Mouse (Mus musculus) forebrain, embryonic 11.5 days (tissue): ENCODE results near the gene Samd1. TPM values are rescaled to one million over a fixed set of nuclear protein-coding genes. Genes with fewer than 3 reads are reported as not detected.

ENCODE experiments used
- ATAC-seq: fragments of 200-750 bp; cut with Nextera tagmentation; replicated peaks from 2 replicates; pipeline ENCODE4 v1.8.0; 2017; ENCODE audit warnings: moderate TSS enrichment; ENCODE audit not compliant: low FRiP score
- DNase-seq: peaks from one replicate; pipeline ENCODE4 v3.0.0-alpha.2; 2017; ENCODE audit warnings: low spot score
- H3K27ac ChIP-seq: fragments of 300-500 bp; sonication (generic); 2 replicates; pipeline ENCODE4 v1.5.1; 2014; ENCODE audit warnings: low read depth, low read length
- H3K27me3 ChIP-seq: fragments of 300-500 bp; sonication (generic); 2 replicates; pipeline ENCODE4 v1.6.1; 2014; ENCODE audit warnings: mild to moderate bottlenecking, low read length, mixed read lengths; ENCODE audit not compliant: control insufficient read depth, insufficient read depth
- H3K36me3 ChIP-seq: fragments of 300-500 bp; sonication (generic); 2 replicates; pipeline ENCODE4 v1.6.1; 2014; ENCODE audit warnings: mild to moderate bottlenecking, low read length, moderate library complexity, mixed read lengths; ENCODE audit not compliant: control insufficient read depth, insufficient read depth
- H3K4me1 ChIP-seq: fragments of 300-500 bp; sonication (generic); replicated peaks from 2 replicates; pipeline ENCODE4 v1.6.1; 2014; ENCODE audit warnings: low read length, mixed read lengths; ENCODE audit not compliant: control insufficient read depth, insufficient read depth
- H3K4me2 ChIP-seq: fragments of 300-500 bp; sonication (generic); 2 replicates; pipeline ENCODE4 v1.6.1; 2014; ENCODE audit warnings: low read depth, mild to moderate bottlenecking, low read length, moderate library complexity, mixed read lengths; ENCODE audit not compliant: severe bottlenecking
- H3K4me3 ChIP-seq: fragments of 300-500 bp; sonication (generic); 2 replicates; pipeline ENCODE4 v1.5.1; 2014; ENCODE audit warnings: low read depth, low read length
- H3K9ac ChIP-seq: fragments of 300-500 bp; sonication (generic); 2 replicates; pipeline ENCODE4 v1.6.1; 2014; ENCODE audit warnings: low read length
- H3K9me3 ChIP-seq: fragments of 300-500 bp; sonication (generic); 2 replicates; pipeline ENCODE4 v1.6.1; 2016; ENCODE audit warnings: low read length, mixed read lengths; ENCODE audit not compliant: control insufficient read depth
- whole genome bisulfite sequencing: fragments of 180-500 bp; shearing (Covaris S2); extraction: QIAGEN DNeasy Blood & Tissue Kit; methylation state at CpG from one replicate; pipeline ENCODE4 v1.1.7; 2014; 5-methylcytosine and 5-hydroxymethylcytosine counted together
- polyA plus RNA-seq: library from polyadenylated mRNA; unstranded; fragments of >200 nt; fragmentation: Nextera tagmentation; extraction: Ambion mirVana; gene quantifications from 2 replicates; pipeline ENCODE4 v1.2.1, GENCODE M21; 2014

Samd1 gene
- polyA plus RNA-seq, result 12.3 and 16.8 TPM in 2 replicates

DNA sequence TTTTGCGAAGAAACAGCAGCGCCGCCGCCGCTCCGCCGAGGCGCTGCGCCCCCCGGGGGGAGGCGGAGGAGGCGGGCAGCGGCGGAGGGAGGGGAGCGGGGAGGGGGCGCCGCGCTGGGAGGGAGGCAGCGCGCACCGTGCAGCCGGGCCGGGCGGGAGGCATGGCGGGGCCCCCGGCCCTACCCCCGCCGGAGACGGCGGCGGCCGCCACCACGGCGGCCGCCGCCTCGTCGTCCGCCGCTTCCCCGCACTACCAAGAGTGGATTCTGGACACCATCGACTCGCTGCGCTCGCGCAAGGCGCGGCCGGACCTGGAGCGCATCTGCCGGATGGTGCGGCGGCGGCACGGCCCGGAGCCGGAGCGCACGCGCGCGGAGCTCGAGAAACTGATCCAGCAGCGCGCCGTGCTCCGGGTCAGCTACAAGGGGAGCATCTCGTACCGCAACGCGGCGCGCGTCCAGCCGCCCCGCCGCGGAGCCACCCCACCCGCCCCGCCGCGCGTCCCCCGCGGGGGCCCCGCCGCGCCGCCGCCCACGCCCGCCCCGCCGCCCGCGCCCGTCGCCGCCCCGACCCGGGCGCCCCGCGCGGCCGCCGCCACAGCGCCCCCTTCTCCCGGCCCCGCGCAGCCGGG lies at the start of gene Samd1:
Samd1 (plus strand) TSS at position 162 of the 631 bp plus-strand sequence.
- ATAC-seq, result peak; percentile 8; the same call in 1 of the 2 replicates
- Histone ChIP-seq H3K9ac (peak within 1 kb of the TSS; percentile 90), H3K4me3 (peak within 1 kb of the TSS; percentile 66), H3K9me3 (no peaks in the 10 kb centered on the region), H3K27me3 (peaks cover 24% of the 10 kb centered on the region), H3K36me3 (no peaks in the 10 kb centered on the region; the same call in 1 of the 2 replicates), H3K27ac (peak within 1 kb of the TSS; percentile 95), H3K4me2 (peak within 1 kb of the TSS; percentile 77), H3K4me1 (peaks cover 17% of the 10 kb centered on the region)
- under 1% methylated on average over 42 of the region's 112 CpGs for WGBS
- peak; percentile 83 for DNase-seq

- DNase-seq (no peak), ATAC-seq (no peak)
- no peaks in the 10 kb centered on the region; the same call in 1 of the 2 replicates for H3K36me3 ChIP-seq
- H3K9ac ChIP-seq, result peak overlapping the region; percentile 51
- H3K4me2 ChIP-seq, result peak overlapping the region; percentile 52
- H3K27ac ChIP-seq, result no peak overlapping the region
- peaks cover 6% of the 10 kb centered on the region; the same call in 1 of the 2 replicates for H3K4me1 ChIP-seq
- no peaks in the 10 kb centered on the region for H3K27me3 ChIP-seq
- peak overlapping the region; percentile 72 for H3K4me3 ChIP-seq
- no peaks in the 10 kb centered on the region for H3K9me3 ChIP-seq
- WGBS, result 1% methylated on average over 14 of the region's 14 CpGs
These were observed 42.7 kb upstream of the Samd1 start for GRCm38 (mm10) chr8:83954749-83955105.

- ATAC-seq (peak; percentile 99), DNase-seq (peak; percentile 100)
- Histone ChIP-seq H3K4me2 (peak within 1 kb of the TSS; percentile 84), H3K4me3 (peak within 1 kb of the TSS; percentile 72), H3K36me3 (no peaks in the 10 kb centered on the region; the same call in 1 of the 2 replicates), H3K27me3 (no peaks in the 10 kb centered on the region), H3K4me1 (peaks cover 6% of the 10 kb centered on the region; the same call in 1 of the 2 replicates), H3K9me3 (no peaks in the 10 kb centered on the region), H3K27ac (no peak within 1 kb of the TSS), H3K9ac (peak within 1 kb of the TSS; percentile 74)
- WGBS, result under 1% methylated on average over 75 of the region's 75 CpGs
These were observed 42.1 kb upstream of the Samd1 start, which contains the start of the genes Gm10644 and Asf1b for GRCm38 (mm10) chr8:83955106-83955957. TSS of gene Gm10644 (minus strand) at chr8:83955205. TSS of gene Asf1b (plus strand) at chr8:83955507.

- Histone ChIP-seq H3K4me1 (peaks cover 6% of the 10 kb centered on the region; the same call in 1 of the 2 replicates), H3K9ac (peak overlapping the region; percentile 74), H3K27ac (no peak overlapping the region), H3K4me2 (peak overlapping the region; percentile 84), H3K9me3 (no peaks in the 10 kb centered on the region), H3K27me3 (no peaks in the 10 kb centered on the region), H3K4me3 (peak overlapping the region; percentile 72), H3K36me3 (no peaks in the 10 kb centered on the region; the same call in 1 of the 2 replicates)
- no peak for ATAC-seq
- WGBS, result 3% methylated on average over 15 of the region's 15 CpGs
- DNase-seq, result no peak
These were observed 41.6 kb upstream of the Samd1 start for GRCm38 (mm10) chr8:83955958-83956218.

DNA sequence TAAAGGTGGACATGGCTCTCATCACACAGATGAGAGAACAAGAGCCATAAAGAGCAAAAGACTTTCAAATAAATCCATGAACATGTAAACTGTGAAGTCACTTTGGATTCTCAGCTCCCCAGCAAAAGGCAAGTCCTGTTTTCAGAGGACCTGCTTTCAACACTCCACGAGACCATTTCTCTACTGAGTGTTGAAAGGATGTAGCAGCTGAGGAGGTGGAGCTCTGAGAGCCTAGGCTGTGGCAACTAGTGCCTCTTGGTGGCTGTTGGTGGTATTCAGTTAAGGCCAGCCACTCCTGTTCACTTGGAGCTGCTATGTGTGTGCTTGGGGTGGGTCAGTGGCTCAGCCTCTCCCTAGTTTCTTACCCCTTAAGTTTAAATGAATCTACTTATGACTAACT lies 40.7 kb upstream of the Samd1 start:
- H3K27ac ChIP-seq, result no peak overlapping the region
- no peak for DNase-seq
- H3K9me3 ChIP-seq, result no peaks in the 10 kb centered on the region
- H3K36me3 ChIP-seq, result no peaks in the 10 kb centered on the region; the same call in 1 of the 2 replicates
- peak overlapping the region; percentile 72 for H3K4me3 ChIP-seq
- ATAC-seq, result no peak
- peak overlapping the region; percentile 74; the same call in 1 of the 2 replicates for H3K9ac ChIP-seq
- 59% methylated on average over 1 of the region's 1 CpGs for WGBS
- H3K4me1 ChIP-seq, result peaks cover 6% of the 10 kb centered on the region; the same call in 1 of the 2 replicates
- peak overlapping the region; percentile 84 for H3K4me2 ChIP-seq
- H3K27me3 ChIP-seq, result no peaks in the 10 kb centered on the region

DNA sequence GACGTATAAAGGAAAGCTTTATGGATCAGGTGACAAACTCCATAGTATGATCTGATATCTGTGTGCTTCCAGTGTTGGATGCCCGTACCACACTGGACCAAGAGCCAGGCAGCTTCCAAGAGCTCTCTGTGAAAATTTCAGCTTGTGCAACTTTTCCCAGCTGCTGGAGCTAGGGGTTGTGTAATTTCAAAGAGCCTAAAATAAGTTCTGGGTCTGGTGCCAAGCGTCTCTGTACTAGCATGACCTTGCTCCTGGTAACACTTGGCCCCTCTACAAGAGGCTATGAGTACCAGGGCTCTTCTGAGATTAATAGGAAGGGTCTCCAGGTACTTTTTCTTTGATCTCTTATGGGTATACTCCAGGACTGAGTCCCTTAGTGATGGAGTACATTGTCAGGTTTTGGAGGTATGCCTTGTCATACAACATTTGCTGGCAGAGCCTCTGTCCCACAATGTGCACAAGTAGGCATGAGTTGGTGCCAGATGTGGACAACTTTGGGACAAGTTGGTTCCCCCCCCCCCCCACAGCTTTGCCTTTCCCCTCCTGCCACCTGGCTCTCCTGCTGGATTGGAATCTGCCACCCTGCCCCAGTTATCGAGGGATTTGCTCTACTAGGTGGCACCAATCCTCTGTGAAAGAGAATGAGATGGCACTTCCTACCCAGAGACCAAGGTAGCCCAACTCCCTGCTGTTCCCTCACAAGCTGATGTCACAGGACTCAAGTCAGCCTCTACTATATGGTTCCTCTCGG lies 33.3 kb upstream of the Samd1 start:
- no peak overlapping the region for H3K9ac ChIP-seq
- no peaks in the 10 kb centered on the region for H3K9me3 ChIP-seq
- ATAC-seq, result no peak
- 93% methylated on average over 5 of the region's 5 CpGs for WGBS
- no peak for DNase-seq
- H3K4me3 ChIP-seq, result no peak overlapping the region
- no peak overlapping the region for H3K27ac ChIP-seq
- no peak overlapping the region for H3K4me2 ChIP-seq
- H3K4me1 ChIP-seq, result no peaks in the 10 kb centered on the region
- H3K36me3 ChIP-seq, result peaks cover 4% of the 10 kb centered on the region; the same call in 1 of the 2 replicates
- no peaks in the 10 kb centered on the region for H3K27me3 ChIP-seq

DNA sequence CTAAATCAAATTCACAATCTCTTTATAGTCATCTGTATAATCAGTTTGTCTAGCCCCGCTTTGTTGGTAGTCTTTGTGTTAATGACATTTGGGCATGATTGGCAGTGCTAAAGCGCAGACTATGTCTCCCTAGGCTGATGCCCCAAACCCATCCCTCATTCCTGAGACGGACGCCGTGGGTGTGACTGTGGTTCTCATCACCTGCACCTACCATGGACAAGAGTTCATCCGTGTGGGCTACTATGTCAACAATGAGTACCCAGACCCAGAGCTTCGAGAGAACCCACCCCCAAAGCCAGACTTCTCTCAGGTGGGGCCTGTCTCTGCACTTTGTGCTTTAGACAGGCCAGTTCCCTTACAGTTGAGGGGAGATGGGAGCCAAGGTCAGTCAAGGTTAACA lies 29.8 kb upstream of the Samd1 start:
- H3K27me3 ChIP-seq, result no peaks in the 10 kb centered on the region
- peaks cover 4% of the 10 kb centered on the region; the same call in 1 of the 2 replicates for H3K36me3 ChIP-seq
- WGBS, result 93% methylated on average over 7 of the region's 7 CpGs
- no peak overlapping the region for H3K27ac ChIP-seq
- DNase-seq (no peak), ATAC-seq (no peak)
- no peak overlapping the region for H3K4me2 ChIP-seq
- H3K4me3 ChIP-seq, result no peak overlapping the region
- H3K9me3 ChIP-seq, result no peaks in the 10 kb centered on the region
- no peak overlapping the region for H3K9ac ChIP-seq
- 0 out of 2 replicates have a peak, but pooled peaks cover 2% of the 10 kb centered on the region for H3K4me1 ChIP-seq

DNA sequence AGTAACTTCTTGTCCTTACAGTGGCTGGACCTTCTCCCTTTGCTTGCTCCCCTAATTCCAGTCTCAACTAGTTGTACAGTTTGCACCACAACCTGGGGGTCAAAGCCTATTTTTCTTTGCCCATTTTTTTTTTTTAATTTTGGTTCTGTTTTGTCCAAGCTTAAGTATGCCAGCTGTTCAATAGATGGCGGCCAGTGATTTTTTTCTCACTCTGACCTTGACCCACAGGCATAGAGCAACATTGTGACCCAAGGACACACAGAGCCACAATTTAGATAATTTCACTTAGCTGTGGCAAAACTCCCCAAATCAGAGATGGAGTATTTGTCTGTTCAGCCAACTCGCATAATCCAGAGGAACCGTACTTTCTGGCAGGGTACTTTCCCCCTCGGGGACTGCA lies 26.4 kb upstream of the Samd1 start:
- Histone ChIP-seq H3K27ac (no peak overlapping the region), H3K4me1 (peaks cover 8% of the 10 kb centered on the region; the same call in 1 of the 2 replicates), H3K9me3 (no peaks in the 10 kb centered on the region), H3K4me2 (no peak overlapping the region), H3K36me3 (peaks cover 4% of the 10 kb centered on the region; the same call in 1 of the 2 replicates), H3K27me3 (no peaks in the 10 kb centered on the region), H3K4me3 (no peak overlapping the region), H3K9ac (no peak overlapping the region)
- no peak for DNase-seq
- WGBS, result 94% methylated on average over 4 of the region's 4 CpGs
- ATAC-seq, result no peak
